Mouse (Mus musculus) gastrocnemius, postnatal 10 days (tissue): ENCODE results near the gene Atp2a1. TPM values are rescaled to one million over a fixed set of nuclear protein-coding genes. Genes with fewer than 3 reads are reported as not detected.
"Not testable (repeated sequence)": the region's sequence is repeated elsewhere in the genome, so short reads cannot be mapped to it uniquely, and the experiment has no call there.

ENCODE experiments used
- DNase-seq: peaks from one replicate; pipeline ENCODE4 v3.0.0; 2021; ENCODE audit warnings: mixed read lengths
- long read RNA-seq, 2 experiments: library from polyadenylated mRNA; stranded (forward); transcript quantifications; one replicate each; pipeline ENCODE4 v2.0.0; 2021
- total RNA-seq, 2 experiments: library from RNA; stranded (reverse); gene quantifications; 2 replicates each; pipeline ENCODE4 v1.2.3; 2021

The Atp2a1 gene
- over 10,000 TPM; 11,325 to 12,607 TPM for total RNA-seq
- long read RNA-seq, experiment 1, transcript Atp2a1-202 (5 exons, 681 nt): major isoform, 8 of 99,984 reads
- long read RNA-seq, experiment 1, partial matches to known transcripts: 6,762 of 99,984 reads
- long read RNA-seq, experiment 1, other reads (novel, unspliced or antisense): 93,214 of 99,984 reads
- long read RNA-seq, experiment 2, partial matches to known transcripts: 5,045 of 94,265 reads
- long read RNA-seq, experiment 2, other reads (novel, unspliced or antisense): 89,218 of 94,265 reads

DNA sequence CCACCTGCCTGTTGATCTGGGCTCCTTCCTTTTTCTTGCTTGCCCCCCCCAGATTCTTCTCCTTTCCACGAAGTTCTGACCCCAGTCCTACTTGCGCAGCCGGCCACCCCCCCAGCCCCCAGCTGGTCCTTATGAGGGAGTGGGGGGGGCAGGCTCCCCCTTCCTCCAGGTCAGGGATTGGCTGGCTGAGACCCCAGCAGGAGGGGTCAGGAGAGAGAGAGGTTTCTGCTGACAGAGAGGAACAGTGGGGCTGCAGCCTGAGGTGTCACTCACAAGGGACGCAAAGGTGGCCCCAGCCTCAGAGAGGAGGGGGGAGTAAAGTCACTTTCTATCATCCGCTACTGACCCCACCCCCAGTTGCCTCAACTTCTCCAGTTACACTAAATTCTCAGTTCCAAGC, at the start of gene Atp2a1:
TSS of gene Atp2a1 (minus strand) at position 105 of the 400 bp plus-strand sequence.
- peak; percentile 74 for DNase-seq

DNA sequence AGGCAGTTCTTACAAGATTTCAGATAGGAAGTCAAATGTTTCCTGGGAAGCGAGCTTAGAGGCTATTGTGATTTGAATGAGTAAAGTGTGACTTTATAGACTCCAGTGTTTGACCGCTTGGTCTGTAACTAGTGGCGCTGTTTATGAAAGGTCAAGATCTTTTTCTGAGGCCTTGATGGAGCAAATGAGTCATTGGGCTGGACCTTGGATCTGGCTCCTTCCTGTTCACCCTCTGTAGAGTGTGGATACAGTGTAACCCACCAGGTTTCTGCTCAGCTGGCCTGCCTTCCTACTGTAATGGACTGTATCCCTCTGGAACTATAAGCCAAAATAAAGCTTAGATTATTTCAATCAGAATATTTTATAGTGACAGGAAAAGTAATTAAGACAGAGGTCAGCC, 48.4 kb upstream of the Atp2a1 start:
- DNase-seq: no peak

DNA sequence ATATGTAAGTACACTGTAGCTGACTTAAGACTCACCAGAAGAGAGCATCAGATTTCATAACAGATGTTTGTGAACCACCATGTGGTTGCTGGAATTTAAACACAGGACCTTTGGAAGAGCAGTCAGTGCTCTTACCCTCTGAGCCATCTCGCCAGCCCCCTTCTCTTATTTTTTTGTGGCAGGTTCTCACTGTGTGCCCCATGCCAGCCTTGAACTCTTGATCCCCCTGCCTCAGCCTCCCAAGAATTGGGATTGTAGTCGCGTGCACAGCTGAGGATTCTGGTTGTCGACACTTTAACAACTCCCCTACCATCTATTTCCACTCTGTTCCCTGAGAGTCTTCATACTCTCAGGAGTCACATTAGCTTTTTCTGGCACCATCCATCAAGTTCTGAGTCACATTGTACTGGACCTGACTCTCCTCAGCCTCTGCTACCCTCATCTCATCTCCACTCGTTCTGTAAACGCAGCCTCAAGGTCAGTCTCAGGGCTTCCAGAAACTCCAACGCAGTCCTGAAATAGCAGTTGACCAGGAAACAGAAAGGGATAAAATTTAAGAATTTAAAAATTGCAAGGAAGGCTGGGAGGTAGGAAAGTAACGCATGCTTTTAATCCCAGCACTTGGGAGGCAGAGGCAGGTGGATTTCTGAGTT, 44.3 kb upstream of the Atp2a1 start:
- DNase-seq: no peak

DNA sequence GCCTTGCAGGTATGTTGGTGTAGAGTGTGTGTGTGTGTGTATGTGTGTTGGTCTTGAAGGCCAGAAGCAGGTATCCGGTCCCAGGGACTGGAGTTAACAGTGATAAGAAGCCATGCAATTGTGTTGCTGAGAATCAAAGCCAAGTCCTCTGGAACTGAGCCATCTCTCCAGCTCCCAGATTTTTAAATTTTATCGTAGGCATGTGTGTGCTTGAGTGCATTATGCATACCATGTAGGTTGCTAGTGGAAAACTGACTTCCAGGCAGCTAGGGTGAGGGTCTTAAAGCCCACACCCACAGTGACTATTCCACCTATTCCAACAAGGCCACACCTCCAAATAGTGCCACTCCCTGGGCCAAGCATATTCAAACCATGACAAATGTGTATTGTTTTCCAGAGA, 42.0 kb upstream of the Atp2a1 start:
- DNase-seq: no peak

DNA sequence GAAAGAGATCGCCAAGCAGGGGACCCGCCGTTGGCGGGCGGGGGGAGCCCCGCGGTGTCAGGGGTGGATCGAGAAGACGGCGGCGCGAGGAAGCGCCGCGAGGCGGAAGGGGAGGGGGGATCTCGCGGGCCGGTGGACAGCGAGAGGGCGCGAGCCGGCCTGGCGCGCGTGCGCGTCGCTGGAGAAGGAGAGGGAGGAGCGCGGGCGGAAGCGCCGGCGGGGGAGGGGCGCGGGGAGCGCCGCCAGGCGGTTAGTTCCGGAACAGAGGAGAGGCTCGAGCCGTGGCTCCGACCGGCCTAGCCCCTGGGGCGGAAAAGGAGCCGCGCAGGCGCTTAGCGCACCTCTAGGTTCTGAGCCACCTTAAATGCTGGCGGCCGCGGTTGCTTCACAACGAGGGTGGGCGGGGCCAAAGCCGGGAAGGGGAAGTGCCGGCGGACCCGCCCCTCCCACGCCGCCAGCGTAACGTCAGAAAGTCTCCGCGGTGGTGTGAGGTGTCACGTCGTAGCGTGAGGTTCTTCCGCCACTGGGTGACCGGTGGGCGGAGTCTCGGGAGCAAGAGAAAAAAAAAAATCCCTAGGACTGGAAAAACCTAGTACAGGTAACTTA, 40.5 kb upstream of the Atp2a1 start, which contains the start of gene Atxn2l:
TSS of gene Atxn2l (minus strand) at position 165 of the 606 bp plus-strand sequence.
- DNase-seq: peak; percentile 99

DNA sequence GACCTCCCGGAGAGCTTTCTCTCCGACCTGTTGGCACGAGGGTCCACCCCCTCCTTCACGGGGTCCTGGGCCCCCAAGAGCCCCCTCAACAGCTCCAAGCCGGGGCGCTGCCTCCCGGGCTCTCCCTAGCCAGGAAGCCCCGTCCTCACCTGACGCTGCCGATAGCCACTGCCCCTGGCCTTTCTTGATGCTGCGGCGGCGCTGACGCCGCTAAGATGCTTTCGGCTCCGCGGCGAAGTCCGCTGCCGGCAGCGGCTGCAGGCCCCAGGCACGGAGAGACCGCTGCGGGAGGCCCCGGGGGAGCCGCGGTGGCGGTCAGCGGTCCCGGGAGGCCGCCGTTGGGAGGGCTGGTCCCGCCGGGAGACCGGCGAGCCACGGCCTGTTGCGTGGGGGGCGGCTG, 39.8 kb upstream of the Atp2a1 start:
- no peak for DNase-seq

DNA sequence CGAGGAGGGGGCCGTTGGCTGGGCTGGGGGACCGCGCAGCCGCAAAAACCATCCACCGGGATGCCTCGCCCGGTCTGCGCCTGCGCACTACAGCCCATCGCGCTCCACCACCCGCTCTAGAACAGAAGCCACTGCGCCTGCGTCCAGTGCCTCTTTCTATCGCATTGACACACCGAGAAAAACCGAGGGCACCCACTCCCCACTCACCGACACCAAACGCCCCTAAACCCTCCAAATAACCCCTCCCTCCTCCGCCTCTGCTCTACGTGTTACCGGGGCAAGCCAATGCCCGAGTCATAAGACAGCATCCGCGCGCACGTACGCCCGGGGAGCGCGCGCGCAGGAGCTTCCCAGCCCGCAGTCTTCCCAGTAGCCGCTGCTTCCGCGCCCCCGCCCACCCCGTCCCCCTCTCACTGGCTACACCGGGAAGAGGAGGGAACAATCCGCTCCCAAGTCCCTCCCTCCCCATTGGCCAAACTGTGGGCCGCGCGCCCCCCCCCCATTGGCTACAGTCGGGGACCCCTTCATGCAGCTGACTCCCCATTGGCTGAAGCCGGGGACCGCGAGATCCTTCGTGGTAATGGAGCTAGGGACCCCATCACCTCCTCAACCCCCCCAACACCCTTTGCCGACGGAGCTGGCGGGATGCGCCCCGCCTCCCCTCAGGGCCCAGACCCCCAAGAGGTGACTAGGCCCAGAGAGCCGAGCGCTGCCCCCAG, 39.3 kb upstream of the Atp2a1 start:
- peak; percentile 91 for DNase-seq

DNA sequence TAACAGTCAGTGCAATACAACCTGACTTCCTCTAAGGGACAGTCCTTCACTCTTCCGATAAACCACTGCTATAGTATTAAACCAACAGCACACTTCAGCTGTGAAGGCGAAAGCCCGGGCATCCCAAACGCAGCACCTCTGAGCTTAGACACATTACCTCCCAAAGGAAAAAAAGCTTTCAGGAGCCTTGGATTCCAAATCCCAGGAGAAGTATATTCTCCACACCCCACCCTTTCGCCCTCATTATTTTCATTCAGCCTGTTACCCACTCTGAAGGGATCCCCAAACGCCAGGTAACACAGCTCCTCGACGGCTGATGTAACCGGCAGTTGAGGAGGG, 38.7 kb upstream of the Atp2a1 start:
- no peak for DNase-seq

DNA sequence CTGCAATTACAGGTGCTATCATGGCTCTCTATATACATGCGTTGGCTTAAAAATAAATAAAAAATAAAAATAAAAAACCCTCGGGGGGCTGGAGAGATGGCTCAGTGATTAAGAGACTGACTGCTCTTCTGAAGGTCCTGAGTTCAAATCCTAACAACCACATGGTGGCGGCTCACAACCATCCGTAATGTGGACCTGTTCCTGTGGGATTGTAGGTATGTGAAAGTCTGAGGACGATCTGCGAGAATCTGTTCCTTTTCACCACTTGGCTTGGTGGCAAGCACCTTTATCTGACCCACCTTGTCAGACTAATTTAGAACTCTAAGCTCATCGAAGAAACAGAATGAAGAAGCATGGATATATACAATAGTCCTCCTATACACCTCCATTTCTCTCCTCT, 36.5 kb upstream of the Atp2a1 start:
- no peak for DNase-seq

DNA sequence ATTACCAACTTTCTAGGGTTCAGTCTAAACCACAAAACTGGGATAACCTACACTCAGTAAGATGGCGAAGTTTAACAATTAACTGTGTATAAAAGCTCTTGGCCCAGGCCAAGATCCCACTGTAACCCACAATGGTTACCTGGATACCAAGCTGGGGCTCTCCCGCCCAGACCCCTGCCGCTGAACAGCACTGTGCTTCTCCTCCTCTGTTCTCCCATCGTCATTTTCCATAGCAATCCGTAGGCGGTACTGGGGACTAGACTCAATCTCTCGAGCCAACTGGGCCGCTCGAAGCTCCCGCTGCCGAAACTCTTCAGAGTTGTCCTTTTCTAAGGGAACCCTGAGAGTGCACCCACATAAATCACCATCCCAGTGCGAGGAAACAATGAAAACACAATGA, 35.1 kb upstream of the Atp2a1 start:
- DNase-seq: no peak

DNA sequence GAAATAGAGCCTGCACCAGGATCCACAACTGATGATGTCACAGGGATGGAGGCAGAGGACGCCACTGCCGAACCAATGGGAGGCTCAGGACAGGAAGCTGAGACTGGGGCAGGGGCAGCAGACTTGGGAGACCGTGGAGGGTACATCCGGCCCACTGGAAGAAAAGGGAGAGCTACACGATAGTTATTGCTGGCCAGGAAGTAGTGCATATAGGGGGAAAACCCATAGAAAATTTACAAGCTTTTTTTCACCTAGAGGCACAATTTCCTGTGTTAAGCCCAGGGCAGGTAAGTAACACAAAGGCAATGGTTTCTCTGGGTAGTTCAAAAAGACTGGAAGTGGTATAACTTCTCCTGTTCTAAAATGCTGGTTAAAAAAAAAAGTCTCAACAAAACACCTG, 33.6 kb upstream of the Atp2a1 start:
- DNase-seq: no peak

DNA sequence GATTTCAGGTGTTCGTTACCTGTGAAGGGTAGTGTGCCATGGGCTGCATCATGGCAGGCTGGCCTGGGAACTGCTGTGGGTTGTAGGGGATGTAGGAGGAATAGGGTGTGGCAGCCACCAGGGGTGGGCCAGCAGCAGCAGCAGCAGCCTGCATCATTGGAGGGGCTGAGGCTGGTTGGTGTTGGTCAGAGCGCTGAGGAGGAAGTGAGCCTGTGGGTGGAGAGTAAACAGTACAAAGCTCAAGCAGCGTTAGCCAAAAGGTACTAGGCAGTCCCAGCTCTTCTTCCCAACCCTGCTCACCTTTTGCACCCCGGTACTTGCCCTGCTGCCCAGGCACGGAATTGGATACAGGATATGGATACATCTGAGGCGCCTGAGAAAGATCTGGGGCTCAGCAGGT, 31.2 kb upstream of the Atp2a1 start:
- no peak for DNase-seq

DNA sequence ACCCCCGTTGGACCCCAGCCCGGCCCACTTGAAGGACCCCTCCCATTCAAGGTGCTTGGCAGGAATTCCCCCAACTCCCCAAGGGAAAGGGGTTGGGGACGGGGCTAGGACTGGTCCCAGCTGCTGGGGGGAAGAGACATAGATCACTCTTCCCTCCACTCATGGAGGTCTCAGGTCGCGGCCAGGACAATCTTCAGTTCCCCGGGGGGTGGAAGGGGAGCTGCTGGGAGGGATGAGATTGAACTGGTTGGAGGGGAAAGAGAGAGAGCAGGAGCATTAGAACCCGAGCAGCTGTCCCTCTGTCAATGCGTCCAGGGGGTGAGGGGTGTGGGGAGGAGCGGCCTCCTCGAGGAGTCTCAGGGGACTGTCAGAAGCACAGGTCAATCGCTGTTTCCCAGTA, 29.1 kb upstream of the Atp2a1 start:
- no peak for DNase-seq

DNA sequence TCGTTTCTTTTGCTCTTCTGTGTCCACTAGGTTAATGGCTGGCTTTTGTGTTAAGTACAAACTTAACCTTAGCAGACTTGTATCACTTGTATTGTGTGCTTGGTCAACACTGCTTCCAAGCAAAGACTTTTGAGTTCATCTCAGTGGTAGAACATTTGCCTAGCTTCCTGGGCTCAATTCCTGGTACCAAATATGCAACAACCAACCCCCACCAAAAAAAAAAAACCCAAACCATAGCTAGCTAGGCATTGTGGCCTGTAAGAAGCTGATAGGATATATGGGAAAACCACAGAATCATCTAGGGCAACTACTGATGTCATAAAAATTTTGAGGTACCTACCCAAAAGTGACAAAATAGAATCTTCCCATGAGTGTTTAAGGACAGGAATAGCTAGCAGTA, 28.1 kb upstream of the Atp2a1 start:
- no peak for DNase-seq

DNA sequence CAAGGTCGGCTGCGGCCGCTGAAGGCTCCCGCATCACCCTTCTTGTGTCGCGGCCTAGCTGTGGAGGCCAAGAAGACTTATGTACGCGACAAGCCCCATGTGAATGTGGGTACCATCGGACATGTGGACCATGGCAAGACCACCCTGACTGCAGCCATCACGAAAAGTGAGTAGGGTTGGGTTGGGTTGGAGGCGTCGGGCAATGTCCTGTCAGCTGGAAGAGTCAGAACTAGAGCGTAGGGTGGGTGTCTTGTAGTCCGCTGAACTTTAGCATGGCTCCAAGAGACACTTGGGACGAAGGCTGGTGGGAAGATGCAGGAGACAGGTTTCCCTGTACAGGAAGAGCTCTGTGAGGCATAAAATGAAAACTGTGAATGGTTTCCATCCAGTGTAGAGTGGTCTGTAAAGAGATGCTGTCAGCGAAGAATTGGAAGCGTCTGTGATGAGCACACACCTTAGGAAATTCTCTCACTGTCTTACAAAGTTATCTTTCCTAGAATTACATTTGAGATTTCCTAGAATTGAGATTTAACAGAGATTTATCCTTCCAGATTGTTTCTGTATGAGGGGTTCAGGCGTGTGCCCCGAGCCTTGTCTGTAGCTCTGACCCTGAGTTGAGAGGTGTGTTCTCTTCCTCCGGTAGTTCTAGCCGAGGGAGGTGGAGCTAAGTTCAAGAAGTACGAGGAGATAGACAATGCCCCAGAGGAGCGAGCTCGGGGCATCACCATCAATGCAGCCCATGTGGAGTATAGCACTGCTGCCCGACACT, 24.9 kb upstream of the Atp2a1 start:
- not testable (repeated sequence) for DNase-seq

DNA sequence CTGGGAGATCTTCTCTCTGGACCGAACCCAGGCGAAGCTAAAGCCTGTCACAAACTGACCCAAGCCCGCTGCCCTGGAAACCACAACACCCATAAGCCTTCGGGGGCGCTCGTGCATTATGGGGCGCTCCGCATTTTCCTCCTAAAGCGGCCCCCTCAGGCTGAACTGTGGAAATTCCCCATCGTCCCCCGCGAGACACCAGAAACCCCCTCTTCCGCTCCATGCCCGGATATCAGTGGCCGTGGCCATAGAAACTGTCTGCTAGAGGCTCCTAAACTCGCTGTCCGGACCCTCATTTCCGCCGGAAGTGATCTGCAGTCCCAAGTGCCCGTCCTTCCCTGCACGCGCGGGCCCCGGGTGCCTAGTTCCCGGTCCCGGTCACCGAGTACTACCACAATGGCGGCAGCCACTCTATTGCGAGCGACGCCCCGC, 24.2 kb upstream of the Atp2a1 start, which contains the start of gene Tufm:
TSS of gene Tufm (plus strand) at position 310 of the 432 bp plus-strand sequence.
- DNase-seq: peak; percentile 90

DNA sequence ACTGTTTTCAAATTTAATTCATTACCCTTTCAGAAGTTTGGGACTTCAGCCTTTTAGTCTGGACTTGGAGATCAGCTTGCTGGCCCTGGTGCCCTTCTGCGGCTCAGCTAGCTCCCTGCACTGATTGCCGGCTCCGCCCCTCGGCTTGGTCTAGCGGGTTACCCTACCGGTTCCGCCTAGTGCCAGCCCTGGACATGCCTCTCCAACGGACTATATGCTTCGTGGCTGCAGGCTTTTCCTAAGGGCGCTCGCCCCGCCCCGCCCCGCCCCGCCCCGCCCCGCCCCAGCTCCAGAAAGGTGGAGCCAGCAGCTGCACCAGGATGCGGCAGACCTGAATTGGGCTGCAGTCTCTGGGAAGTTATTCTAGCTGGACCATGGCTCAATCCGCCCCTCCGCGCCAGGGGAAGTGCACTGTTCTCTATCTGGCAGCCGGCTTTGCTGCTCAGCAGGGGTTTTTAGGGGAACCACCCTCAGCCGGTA, 19.5 kb upstream of the Atp2a1 start:
- DNase-seq: peak; percentile 67

DNA sequence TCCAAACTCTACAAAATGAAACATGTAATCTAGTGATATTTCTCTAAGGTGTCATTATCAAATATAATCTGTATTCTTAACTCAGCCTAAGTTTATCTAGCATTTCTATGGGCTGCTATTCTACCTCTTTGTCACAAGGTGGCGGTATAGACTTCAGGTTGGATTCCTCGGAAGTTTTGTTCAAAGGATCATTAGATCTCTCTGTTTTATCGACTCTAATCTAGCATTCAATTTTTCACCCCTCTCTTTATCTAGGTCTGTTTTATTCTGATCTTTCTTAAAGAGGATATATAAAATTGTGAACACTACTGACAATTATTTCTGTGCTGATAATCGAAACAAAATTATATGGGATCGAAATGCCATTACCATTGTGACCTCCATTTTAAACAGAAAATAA, 18.8 kb upstream of the Atp2a1 start:
- DNase-seq: no peak

DNA sequence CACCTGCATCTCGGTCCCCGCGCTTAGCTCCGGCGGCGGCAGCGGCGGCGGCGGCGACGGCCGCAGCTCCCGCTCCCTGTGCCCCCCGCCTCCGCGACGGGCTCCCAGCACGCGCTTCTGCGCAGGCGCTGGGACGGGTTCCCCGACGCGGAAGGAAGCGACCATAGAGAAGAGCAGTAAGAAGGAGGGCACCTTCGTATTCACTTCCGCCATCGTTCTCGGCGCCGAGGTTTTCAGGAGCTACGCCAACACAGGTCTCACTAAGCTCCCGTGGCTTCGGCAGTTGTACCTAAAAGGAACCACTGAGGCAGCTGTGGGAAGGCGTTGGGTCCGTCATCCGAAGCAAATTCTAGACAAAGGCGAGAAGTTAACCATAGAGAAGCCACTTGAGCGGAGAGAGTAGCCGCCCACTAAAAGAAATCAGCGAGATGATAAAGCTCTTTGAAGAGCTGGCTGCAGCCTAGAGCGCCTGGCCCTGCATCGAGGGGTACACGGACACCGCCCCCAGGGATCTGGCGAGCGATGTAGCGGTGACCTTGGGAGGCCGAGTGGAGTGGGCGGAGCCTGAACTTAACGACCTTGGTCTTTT, 12.2 kb upstream of the Atp2a1 start, which contains the start of gene Sh2b1:
TSS of gene Sh2b1 (minus strand) at position 432 of the 589 bp plus-strand sequence.
- DNase-seq: peak; percentile 87

DNA sequence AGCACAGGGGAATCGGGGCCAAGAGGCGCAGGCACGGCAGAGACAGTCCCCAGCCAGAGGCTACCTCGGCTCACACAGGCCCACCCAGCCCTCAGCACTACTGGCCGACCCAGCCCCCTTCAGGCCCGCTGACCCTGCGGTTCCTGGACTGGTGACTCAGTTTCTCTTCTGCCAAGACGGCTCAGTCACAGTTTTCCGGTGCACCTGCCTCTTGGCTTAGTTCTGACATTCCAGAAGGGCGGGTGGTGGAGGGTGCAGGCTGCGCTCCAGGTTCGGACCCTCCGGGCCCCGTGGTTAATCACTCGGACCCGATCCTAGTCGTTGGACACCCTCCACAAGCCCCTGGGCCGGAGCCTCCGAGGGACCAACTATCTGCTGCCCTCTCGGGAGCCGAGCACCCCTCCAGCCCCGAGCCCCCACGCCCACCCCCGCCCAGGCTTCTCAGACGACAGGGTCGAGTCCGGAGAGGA, 11.6 kb upstream of the Atp2a1 start:
- DNase-seq: no peak

DNA sequence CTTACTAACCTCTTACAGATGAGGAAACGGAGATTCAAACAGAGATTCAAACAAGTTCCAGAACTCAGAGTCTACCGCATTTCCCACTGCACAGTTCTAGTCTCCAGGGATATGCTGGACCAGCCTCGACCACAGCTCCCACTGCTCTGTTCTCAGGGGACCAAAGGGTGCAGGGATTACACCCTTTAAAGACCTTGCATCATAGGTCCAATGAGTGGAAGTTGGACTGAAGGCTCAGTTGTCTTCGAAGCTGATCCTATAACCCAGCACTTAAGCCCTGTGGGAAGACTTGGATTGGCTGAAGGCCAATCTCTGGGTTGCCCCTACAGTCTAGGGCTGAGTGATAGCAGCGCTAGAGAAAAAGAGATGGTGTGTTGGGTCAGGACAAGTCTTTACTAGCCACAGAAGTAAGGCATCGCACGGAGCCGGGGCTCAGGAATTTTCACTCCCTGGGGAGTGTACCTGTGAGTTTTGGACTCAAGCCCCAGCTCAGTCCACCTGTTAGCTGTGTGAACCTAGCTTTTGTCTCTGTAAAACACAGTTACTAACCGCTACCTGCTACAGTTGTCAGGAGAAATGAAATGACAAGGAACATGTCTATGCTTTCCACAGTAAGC, 10.7 kb upstream of the Atp2a1 start:
- no peak for DNase-seq
